Mouse (Mus musculus) cerebellum, postnatal 14 days (tissue): ENCODE measurements around the gene Diaph3.

Experiments
- DNase-seq, 2 experiments: peaks; one replicate each; pipeline ENCODE4 v3.0.0; 2021; ENCODE audit warnings: mixed read lengths in 2 of 2

Diaph3 gene

DNA sequence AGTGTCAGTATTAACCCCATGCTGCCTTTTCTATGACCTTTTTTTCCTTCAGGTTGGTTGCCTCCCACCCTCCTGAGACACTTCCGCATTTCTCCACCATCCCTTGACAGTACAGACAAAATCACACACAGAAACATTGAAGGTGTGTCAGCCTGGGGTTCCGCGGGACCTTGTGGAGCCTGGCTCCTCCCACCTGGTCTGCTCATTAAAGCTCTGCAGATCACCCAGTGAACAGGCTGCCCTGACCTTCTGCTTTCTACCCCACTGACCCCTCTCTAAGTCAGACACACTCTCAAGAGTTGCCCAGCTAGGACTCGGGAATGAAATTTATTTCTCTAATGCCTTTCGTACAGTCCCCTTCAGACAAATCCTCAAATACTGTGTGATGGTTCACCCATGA lies 500.9 kb downstream of the Diaph3 start:
- DNase-seq = no peak

DNA sequence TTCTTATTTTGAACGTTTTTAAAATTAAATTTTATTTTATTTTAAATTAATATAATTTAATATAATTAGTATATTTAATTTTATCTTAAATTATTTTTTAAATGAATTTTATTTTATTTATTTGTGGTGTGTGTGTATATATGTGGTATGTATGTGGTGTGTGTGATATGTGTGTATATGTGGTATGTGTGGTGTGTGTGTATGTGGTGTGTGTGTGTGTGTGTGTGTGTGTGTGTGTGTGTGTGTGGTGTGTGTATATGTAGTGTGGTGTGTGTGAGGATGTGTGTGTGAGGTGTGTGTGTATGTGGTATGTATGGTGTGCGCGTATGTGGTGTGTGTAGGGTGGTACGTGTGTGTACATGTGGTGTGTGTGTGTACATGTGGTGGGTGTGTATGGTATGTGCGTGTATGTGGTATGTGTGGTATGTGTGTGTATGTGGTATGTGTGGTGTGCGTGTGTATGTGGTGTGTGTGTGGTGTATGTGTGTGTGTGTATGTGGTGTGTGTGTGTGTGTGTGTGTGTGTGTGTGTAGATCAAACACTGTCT lies 505.4 kb downstream of the Diaph3 start:
- DNase-seq = no peak

DNA sequence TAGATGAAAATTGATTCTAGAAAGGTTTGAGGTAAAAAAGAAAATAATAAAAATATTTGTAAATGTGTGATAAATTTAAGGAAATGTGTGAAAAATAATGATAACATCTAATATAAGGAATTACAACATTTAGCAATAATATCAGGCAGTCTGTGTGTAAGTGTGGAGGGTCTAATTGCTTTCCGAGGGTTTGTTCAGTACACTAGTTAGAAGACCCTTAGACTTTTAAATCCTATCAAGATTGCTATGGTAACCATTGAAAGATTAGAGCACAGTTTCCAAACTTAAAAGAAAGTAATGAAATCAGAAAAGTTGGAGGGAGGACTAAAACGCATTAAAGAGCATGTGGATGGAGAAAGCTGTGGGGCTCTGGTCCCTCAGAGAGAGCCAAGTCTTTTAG lies 506.0 kb downstream of the Diaph3 start:
- DNase-seq = no peak

DNA sequence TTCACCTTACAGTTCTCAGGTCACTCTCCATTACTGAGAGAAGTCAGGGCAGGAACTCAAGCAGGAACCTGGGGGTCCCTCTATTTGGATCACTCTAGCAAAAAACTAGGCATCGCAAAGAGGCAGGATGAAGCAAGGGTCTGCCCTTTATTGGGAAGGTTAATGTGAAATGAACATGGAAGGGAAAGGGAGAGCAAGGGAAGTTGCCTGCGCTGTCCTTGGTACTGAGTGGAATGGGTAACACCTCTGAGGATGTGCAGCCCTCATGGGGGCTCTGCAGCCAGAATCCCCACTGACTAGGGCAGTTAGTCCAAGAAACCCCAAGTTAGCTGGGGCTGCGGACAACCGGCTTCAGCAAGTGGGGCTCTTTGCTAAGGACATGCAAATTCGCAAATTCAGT lies 507.2 kb downstream of the Diaph3 start:
- DNase-seq = no peak

DNA sequence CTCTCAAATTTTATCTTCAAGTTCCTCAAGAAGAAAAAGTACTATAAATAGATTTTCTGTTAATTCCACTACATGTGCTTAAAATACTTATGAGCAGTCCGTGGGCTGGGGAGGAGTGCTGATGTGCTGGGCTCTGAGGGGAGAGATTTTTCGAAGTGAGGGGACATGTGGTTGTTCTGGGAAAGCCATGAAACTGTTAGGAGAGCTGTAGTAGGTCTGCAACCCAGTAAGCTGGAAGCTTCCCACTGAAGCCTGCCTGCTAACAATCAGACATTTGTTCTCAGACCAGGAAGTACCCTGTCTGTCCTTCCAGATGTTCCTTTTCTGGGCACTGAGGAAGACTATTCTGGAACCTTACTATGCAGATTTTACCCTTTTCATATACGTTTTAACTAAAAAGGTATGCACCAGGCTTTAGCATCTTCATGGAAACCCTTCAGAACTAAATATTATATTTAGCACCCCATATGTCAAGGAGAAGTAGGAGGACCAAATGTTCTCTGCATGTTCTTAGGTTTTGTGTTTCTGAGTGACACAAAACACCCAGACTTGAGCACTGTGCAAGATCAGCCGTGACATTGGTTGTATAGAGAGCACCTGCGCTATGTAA lies 516.1 kb downstream of the Diaph3 start:
- no peak for DNase-seq

DNA sequence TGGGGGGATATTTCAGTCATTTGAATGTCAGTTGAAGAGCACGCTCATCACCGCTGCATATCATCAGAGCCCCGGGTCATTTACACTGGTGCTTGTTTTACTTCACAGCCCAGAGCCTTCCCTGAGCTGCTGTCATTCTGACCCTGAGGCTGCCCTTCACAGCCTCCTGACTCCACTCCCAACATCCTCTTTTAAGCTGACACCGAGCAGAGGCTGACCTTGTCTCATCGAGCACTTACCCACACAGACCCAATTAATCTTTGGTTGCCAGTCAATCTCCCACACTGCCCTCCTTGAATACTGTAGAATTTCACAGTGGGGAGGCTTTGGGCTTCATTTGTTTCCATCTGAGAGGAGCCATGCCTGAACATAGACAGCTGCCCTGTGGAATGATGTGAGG lies 521.4 kb downstream of the Diaph3 start:
- no peak for DNase-seq
